Mouse (Mus musculus) heart, postnatal 0 days (tissue): Measurements from ENCODE around the gene Tctex1d2. TPM values are rescaled to one million over a fixed set of nuclear protein-coding genes. Genes with fewer than 3 reads are reported as not detected.
A peak's percentile ranks its signal among the peaks of the same experiment; 100 is the strongest.
"Not testable (repeated sequence)": the region's sequence is repeated elsewhere in the genome, so short reads cannot be mapped to it uniquely, and the experiment has no call there.

Experiments used
- ATAC-seq: fragments of 200-750 bp; cut with Nextera tagmentation; 2 replicates; pipeline ENCODE4 v1.8.0; 2017; ENCODE audit warnings: low read depth, moderate number of reproducible peaks, moderate library complexity; ENCODE audit not compliant: insufficient read depth
- DNase-seq: peaks from one replicate; pipeline ENCODE4 v3.0.0-alpha.2; 2016; ENCODE audit warnings: low spot score
- H3K27ac ChIP-seq: fragments of 300-500 bp; sonication (generic); 2 replicates; pipeline ENCODE4 v1.5.1; 2014; ENCODE audit warnings: low read depth, mild to moderate bottlenecking
- H3K27me3 ChIP-seq: fragments of 300-500 bp; sonication (generic); 2 replicates; pipeline ENCODE4 v1.6.1; 2014; ENCODE audit warnings: low read length, mixed read lengths; ENCODE audit not compliant: control insufficient read depth, insufficient read depth
- H3K36me3 ChIP-seq: fragments of 300-500 bp; sonication (generic); replicated peaks from 2 replicates; pipeline ENCODE4 v1.6.1; 2014; ENCODE audit warnings: low read length, mixed read lengths; ENCODE audit not compliant: control insufficient read depth, insufficient read depth
- H3K4me1 ChIP-seq: fragments of 300-500 bp; sonication (generic); 2 replicates; pipeline ENCODE4 v1.6.1; 2014; ENCODE audit warnings: antibody characterized with exemption; ENCODE audit not compliant: control insufficient read depth, insufficient read depth
- H3K4me2 ChIP-seq: fragments of 300-500 bp; sonication (generic); 2 replicates; pipeline ENCODE4 v1.6.1; 2014; ENCODE audit warnings: low read depth, mild to moderate bottlenecking, low read length, moderate library complexity
- H3K4me3 ChIP-seq: fragments of 300-500 bp; sonication (generic); 2 replicates; pipeline ENCODE4 v1.5.1; 2014; ENCODE audit warnings: low read depth, low read length
- H3K9ac ChIP-seq: fragments of 300-500 bp; sonication (generic); replicated peaks from 2 replicates; pipeline ENCODE4 v1.6.1; 2014; ENCODE audit warnings: low read depth, low read length, mixed read lengths
- H3K9me3 ChIP-seq: fragments of 300-500 bp; sonication (generic); replicated peaks from 2 replicates; pipeline ENCODE4 v1.6.1; 2016; ENCODE audit warnings: low read length; ENCODE audit not compliant: control insufficient read depth
- CTCF ChIP-seq: IDR thresholded peaks from 2 replicates; pipeline ENCODE4 v1.5.1; 2016; ENCODE audit warnings: antibody characterized with exemption, control low read depth, low read depth
- EP300 ChIP-seq: IDR thresholded peaks from 2 replicates; pipeline ENCODE4 v1.6.1; 2016; ENCODE audit warnings: antibody characterized with exemption, low read depth
- WGBS: fragments of 180-500 bp; shearing (Covaris S2); extraction: QIAGEN DNeasy Blood & Tissue Kit; methylation state at CpG from one replicate; pipeline ENCODE4 v1.1.7; 2014; 5-methylcytosine and 5-hydroxymethylcytosine counted together
- polyA plus RNA-seq: library from polyadenylated mRNA; unstranded; fragments of >200 nt; fragmentation: Nextera tagmentation; extraction: Ambion mirVana; gene quantifications from 2 replicates; pipeline ENCODE4 v1.2.1, GENCODE M21; 2015
- total RNA-seq: library from RNA; depleted of rRNA; stranded (reverse); fragments of >200 nt; gene quantifications from 2 replicates; pipeline ENCODE4 v1.2.3, GENCODE M21; 2014; ENCODE audit warnings: low replicate concordance

The Tctex1d2 gene
- total and polyA plus RNA-seq, 2 experiments from 2014 or later: 18.1 to 30.3 TPM

DNA sequence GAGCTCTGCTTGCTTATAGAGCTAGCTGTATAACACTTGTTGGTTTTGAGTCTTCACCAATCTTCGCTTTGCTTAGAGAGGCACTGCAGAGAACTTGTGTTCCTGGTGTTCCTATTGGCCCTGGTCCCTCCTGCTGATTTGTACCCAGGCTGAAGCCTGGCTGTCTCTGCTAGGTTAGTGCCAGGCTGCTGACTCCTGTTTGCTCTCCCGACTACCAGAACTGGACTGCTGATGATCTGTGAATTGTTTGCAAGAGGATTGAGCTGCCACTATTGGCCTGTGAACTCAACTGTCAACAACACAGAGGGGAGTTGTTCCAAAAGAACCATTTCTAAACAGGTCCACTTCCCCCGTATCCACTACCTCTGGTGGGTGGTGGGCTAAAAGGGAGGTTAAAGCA, 21.9 kb downstream of the Tctex1d2 start:
- Histone ChIP-seq H3K9ac (no peak overlapping the region), H3K4me3 (no peak overlapping the region), H3K4me1 (no peaks in the 10 kb centered on the region), H3K27ac (peak overlapping the region; percentile 14; the same call in 1 of the 2 replicates), H3K27me3 (no peaks in the 10 kb centered on the region), H3K4me2 (no peak overlapping the region), H3K9me3 (no peaks in the 10 kb centered on the region), H3K36me3 (0 out of 2 replicates have a peak, but pooled peaks cover 4% of the 10 kb centered on the region)
- 83% methylated on average over 3 of the region's 3 CpGs for WGBS
- ATAC-seq (peak; percentile 8; the same call in 1 of the 2 replicates), DNase-seq (no peak)
- TF ChIP-seq CTCF: no peak
- no peak for TF ChIP-seq EP300

DNA sequence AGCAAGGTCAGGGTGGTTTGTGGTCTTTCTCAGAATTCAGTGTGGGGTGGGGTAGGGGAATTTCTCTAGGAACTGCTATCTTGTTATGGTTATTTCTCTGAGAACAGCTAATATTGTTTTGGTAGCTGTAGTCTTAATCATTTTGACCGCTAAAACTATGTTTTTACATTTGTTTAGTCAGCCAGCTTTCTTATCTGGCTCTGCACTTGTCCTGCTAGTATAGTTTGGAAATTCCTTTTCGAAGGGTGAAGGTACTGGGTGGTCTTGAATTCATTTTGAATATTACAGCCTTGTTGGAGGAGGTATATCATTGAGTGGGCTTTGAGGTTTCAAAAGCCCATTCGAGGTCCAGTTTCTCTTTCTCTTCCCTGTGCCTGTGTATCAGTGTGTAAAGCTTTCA, 25.1 kb downstream of the Tctex1d2 start:
- not testable (repeated sequence) for DNase-seq, H3K9me3 ChIP-seq
- 76% methylated on average over 3 of the region's 3 CpGs for WGBS

DNA sequence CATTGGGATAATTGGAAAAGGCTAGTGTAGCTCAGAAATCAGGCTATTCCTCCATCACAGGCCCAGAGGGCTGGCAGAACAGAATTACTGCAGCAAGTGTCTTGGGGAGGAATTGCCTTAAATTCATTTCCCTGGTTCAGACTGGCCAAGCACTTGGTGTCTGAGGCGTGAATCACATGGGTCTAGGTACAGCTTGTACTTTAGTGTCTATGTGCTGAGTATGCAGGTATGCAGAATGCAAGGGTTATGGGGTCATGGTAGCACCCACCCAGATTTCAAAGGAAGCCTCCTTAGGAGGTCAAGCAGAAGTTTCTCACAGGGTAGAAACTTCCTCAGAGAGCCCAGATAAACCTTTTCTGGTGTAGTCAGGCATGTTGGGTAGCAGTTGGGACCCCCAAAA, 26.1 kb downstream of the Tctex1d2 start:
- no peaks in the 10 kb centered on the region for H3K36me3 ChIP-seq
- WGBS: 89% methylated on average over 1 of the region's 1 CpGs
- DNase-seq: no peak
- H3K9me3 ChIP-seq: no peaks in the 10 kb centered on the region
- ATAC-seq: no peak
- no peaks in the 10 kb centered on the region for H3K27me3 ChIP-seq
- H3K27ac ChIP-seq: no peak overlapping the region
- no peak overlapping the region for H3K4me2 ChIP-seq
- no peak for TF ChIP-seq CTCF
- TF ChIP-seq EP300: no peak
- H3K4me3 ChIP-seq: no peak overlapping the region
- peaks cover 6% of the 10 kb centered on the region; the same call in 1 of the 2 replicates for H3K4me1 ChIP-seq
- no peak overlapping the region for H3K9ac ChIP-seq

More for the DNA sequence above, 25.1 kb downstream of the Tctex1d2 start:
- H3K27ac ChIP-seq, H3K9ac ChIP-seq, H3K27me3 ChIP-seq, H3K4me1 ChIP-seq, ATAC-seq, H3K4me3 ChIP-seq, H3K36me3 ChIP-seq, H3K4me2 ChIP-seq: not testable (repeated sequence)

DNA sequence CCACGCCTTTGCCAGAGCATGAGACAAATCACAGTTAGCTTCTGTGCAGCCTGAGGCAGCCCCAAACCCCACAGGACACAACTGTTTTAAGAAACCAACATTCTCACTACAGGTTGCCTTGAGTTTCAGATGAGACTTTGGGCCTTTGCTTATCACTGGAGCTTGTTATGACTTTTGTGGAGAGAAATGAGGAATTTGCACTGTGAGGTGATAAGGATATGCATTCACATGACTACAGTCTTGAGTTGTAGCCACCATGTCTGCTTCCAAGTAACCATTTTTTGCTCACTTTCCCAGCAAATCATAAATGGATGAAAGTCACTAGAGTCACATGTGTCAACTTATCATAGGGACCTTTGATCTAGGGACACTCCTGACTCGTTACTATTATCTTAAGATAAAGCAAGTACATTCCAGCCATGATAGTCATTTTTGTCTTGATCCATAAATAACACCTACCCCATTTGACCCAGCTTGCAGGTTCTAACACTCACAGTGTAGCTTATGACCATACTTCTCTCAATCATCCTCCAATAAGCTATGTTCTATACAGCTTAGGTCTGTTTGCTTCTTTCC, 27.1 kb downstream of the Tctex1d2 start:
- 41% methylated on average over 2 of the region's 2 CpGs for WGBS
- TF ChIP-seq EP300: no peak
- no peak for TF ChIP-seq CTCF
- Histone ChIP-seq H3K36me3 (no peaks in the 10 kb centered on the region), H3K9ac (no peak overlapping the region), H3K27ac (no peak overlapping the region), H3K27me3 (no peaks in the 10 kb centered on the region), H3K4me1 (peaks cover 6% of the 10 kb centered on the region; the same call in 1 of the 2 replicates), H3K9me3 (no peaks in the 10 kb centered on the region), H3K4me3 (no peak overlapping the region), H3K4me2 (no peak overlapping the region)
- ATAC-seq (no peak), DNase-seq (no peak)

DNA sequence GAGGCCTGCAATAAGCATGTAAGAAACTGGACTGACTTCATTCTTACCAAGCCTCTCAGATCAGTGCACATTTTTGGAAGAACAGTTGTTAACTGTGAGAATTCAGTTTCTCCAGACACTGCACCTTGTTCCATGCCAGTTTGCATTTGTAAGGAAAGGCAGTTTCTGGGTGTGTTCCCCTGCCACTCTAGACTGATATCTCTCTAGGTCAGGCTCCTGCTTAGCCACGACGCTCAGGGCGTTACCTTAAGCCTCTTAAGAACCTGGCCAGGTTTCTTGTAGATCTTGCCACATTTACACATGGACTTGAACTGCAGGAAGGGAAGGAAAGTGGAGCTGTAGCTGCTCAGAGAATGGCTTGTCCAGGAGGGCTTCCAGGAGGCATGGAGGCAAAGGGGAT, 30.2 kb downstream of the Tctex1d2 start:
- H3K27ac ChIP-seq: no peak overlapping the region
- TF ChIP-seq CTCF (no peak), EP300 (no peak)
- H3K9ac ChIP-seq: no peak overlapping the region
- H3K9me3 ChIP-seq: no peaks in the 10 kb centered on the region
- DNase-seq (no peak), ATAC-seq (no peak)
- WGBS: 78% methylated on average over 3 of the region's 3 CpGs
- H3K4me2 ChIP-seq: no peak overlapping the region
- H3K4me3 ChIP-seq: no peak overlapping the region
- no peaks in the 10 kb centered on the region for H3K27me3 ChIP-seq
- H3K4me1 ChIP-seq: peaks cover 6% of the 10 kb centered on the region; the same call in 1 of the 2 replicates
- peaks cover 21% of the 10 kb centered on the region for H3K36me3 ChIP-seq

DNA sequence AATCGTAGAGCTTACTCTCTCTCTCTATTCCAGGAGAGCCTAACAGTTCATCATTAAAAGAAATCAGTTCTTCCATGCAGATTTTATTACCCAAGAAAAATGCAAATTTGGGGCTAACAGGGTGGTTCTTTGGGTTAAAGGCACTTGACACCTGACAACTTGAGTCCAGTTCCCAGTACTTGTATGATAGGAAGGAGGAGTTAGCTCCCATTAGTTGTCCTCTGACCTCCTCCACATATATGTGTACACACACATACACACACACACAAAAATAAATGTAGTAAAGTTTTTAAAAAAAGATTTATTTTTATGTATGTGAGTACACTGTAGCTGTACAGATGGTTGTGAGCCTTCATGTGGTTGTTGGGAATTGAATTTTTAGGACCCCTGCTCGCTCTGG, 30.6 kb downstream of the Tctex1d2 start:
- TF ChIP-seq CTCF (no peak), EP300 (no peak)
- Histone ChIP-seq H3K4me2 (no peak overlapping the region), H3K27ac (no peak overlapping the region), H3K4me1 (peaks cover 6% of the 10 kb centered on the region; the same call in 1 of the 2 replicates), H3K9me3 (no peaks in the 10 kb centered on the region), H3K4me3 (no peak overlapping the region), H3K9ac (no peak overlapping the region), H3K36me3 (peaks cover 26% of the 10 kb centered on the region), H3K27me3 (no peaks in the 10 kb centered on the region)
- WGBS: 87% methylated on average over 2 of the region's 2 CpGs
- no peak for DNase-seq
- ATAC-seq: no peak
